Mouse (Mus musculus) heart, adult 10 weeks (tissue): ENCODE measurements around the gene Ndufa10. TPM values are rescaled to one million over a fixed set of nuclear protein-coding genes. Genes with fewer than 3 reads are reported as not detected.

Experiments used
- polyA plus RNA-seq: library from polyadenylated mRNA; stranded (reverse); fragments of 350-450 nt; fragmentation: Illumina TruSeq; extraction: RNeasy Lipid Tissue Mini Kit (QIAGEN cat#74804); gene quantifications from one replicate; pipeline ENCODE4 v1.2.3, GENCODE M21; 2014; ENCODE audit warnings: low read depth, low replicate concordance

The Ndufa10 gene
- polyA plus RNA-seq: 627 TPM

DNA sequence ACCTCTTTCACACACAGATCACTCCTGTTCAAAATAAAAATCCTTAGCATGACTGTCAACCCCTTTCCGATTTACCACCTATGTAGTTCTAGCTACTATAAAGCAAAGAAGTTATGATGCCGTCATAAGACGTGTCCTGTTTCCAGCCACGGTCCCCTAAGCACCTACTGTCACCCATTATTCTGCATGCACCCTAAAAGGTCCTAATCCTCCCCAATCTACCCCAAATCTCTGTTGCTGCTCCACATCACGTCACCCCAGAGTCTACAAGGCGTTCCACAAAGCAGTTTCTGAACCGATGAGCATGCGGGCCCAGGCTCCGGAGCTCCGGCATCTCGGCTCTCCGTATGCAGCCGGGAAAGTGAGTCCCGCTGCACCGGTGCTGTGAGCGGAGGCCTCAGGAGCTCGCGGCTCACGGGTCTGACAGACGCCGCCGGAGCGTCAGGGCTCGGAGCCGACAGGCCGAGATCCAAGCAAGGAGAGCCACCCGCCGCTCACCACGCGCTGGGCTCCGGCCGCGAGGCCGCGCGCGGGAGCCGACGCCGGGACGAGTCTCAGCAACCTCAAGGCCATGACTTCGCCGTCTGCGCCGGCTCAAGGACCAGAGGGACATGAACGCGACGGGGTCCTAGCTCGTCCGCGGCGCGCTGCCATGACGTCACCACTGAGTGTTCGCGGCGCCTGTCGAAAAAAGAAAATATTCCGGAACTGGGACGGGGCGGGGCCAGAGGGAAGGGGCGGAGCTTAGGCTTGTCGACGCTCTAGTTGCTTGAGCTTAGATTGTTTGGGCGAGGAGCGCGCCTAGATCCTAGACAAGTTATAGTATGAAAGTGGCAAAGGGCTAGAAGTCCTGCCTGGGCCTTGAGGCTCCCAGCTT, at the start of gene Ndufa10:
Gene Ndufa10, minus strand, starts transcription at position 696 of the 877 bp plus-strand sequence.

DNA sequence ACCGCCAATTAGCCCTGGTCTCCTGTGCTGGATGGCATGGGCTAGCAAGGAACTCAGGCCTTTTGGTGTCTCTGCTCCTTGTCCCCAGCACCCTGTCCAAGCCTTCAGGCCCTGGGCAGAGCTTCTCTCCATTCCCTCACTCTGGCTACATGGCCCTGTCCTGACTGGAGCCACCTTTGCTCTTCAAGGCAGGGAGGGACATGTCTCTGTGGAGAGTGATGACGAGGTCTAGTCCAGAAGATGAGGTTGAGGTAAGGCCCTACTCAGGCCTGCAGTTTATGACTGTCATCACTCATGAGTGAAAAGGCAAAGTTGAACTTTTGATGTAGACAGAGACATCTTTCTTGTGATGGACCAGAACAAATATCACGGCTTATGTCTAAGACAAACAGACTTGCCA, 44.9 kb upstream of the Ndufa10 start, which contains the start of gene Olfr1414:
Gene Olfr1414, minus strand, starts transcription at position 101 of the 400 bp plus-strand sequence.

GRCm38 (mm10) chr1:92496001-92496400, 22.3 kb upstream of the Ndufa10 start, which contains the start of gene Olfr1415:
Gene Olfr1415, minus strand, starts transcription at chr1:92496101.

GRCm38 (mm10) chr1:92485013-92485412, 11.4 kb upstream of the Ndufa10 start, which contains the start of gene Olfr1416:
Gene Olfr1416, minus strand, starts transcription at chr1:92485113.

Other genes with a start within 250 kb of the Ndufa10 start
- gene Olfr1416, start 11.3 kb upstream of the Ndufa10 start, polyA plus RNA-seq: not detected
- not detected for gene Olfr1415, start 22.2 kb upstream of the Ndufa10 start, polyA plus RNA-seq
- not detected for gene Olfr1414, start 44.8 kb upstream of the Ndufa10 start, polyA plus RNA-seq
- not detected for gene Olfr1413, start 97.5 kb upstream of the Ndufa10 start, polyA plus RNA-seq
- not detected for gene Olfr1412, start 111.9 kb upstream of the Ndufa10 start, polyA plus RNA-seq
- gene Olfr1411, start 120.6 kb upstream of the Ndufa10 start, polyA plus RNA-seq: not detected
- not detected for gene Olfr1410, start 131.9 kb upstream of the Ndufa10 start, polyA plus RNA-seq
- not detected for gene Olfr12, start 143.9 kb upstream of the Ndufa10 start, polyA plus RNA-seq
- gene Cops9, start 168.1 kb upstream of the Ndufa10 start, polyA plus RNA-seq: 242 TPM
- gene Otos, start 175.0 kb upstream of the Ndufa10 start, polyA plus RNA-seq: not detected